Mouse (Mus musculus): ENCODE measurements around the gene Blvrb.
A peak's percentile ranks its signal among the peaks of the same experiment; 100 is the strongest.

Blvrb gene

DNA sequence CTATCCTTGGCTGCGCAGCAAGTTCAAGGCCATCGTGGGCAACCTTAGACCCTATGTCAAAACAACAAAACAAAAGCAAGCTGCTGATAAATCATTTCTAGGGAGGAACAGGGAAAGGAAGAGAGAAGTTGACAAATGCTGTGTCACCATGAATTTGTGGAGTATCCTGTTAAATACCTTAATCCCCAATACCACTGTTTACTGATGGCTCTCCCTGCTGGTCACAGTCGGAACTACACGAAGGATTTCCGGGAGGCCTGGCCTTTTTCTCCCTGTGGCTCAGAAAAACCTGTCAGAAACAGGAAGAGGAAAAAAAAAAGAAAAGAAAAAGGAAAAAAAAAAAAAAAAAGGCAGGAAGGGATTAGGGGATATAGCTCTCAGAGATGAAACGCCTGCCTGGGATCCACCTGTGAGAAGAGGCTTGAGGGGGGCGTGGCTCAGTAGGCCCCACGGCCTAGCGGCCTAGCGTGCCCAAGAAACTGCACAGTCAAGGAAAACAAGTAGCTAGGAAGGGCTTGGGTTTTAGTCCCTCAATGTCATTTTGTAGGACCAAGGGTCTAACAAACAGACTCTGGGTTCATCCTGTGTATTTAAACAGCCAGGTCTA, 1.6 kb downstream of the Blvrb start:
- DNase-seq (ENCODE audit: low read depth, low spot score): no peak

DNA sequence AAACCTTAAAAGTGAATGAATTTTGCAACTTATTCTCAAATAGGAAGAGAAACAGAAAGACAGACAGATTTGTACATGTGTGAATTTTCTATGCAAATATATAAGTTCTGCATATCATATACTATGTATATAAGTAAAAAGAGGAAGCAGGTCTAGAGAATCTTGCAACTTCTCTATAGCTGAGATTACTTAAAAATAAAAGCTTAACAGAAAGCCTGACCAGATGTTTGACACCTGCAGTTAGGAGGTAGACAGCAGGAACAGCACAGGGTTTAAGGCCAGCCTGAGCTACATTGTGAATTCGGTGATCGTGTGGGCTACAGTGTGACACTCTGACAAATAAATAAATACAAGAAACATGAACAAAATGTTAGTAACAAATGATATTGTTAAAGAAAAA, 3.6 kb downstream of the Blvrb start:
- no peak for DNase-seq (ENCODE audit: low read depth, low spot score)

DNA sequence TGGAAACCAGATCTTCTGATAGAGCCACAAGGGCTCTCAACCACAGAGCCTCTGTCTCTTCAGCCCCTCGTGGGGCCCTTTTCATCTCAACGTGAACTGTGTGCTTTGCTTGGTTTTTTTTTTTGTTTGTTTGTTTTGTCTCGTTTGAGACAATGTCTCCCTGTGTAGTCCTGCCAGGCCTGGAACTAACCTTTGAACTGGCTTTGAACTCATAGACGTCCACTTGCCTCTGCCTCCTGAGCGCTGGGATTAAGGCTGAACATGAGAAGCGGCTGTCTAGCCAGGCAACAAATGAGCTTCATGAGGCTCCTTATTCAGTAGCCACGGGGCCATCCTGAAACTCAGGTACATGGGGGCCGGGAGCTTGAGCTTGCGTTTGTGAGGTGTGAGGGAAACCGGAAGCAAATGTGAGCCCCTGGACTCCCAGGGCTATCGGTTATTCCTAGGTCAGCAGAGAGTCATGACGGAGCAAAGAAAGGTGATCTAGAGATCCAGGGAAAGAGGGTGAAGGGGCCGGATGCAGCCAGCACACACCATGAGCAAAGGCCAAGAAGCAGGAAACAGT, 4.5 kb downstream of the Blvrb start:
- DNase-seq (ENCODE audit: low read depth, low spot score): no peak

DNA sequence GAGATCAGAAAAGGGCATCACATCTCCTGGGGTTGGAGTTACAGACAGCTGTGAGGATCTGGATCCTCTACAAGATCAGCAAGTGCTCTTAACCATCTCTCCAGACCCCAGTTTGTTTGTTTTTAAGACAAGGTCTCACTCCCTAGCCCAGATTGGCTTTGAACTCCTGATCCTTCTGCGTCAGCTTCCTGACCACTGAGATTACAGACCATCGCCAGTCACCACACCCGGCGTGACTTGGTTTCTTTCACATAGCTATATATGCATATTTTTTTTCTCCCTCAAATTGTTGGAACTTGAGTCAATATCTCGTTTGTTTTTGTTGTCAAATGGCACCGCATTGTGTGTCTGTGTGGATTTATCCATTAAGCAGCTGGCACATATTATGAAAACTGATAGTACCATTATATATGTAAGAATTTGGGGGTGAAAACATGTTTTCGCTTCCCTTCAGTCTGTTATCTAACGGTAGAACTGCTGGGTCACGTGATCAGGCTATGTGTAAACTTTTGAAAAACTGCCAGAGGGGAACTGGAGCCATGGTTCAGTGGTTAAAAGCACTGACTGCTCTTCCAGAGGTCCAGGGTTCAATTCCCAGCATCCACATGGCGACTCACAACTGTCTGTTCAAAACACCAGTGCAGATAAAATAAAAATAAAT, 6.8 kb downstream of the Blvrb start:
- no peak for DNase-seq (ENCODE audit: low read depth, low spot score)

DNA sequence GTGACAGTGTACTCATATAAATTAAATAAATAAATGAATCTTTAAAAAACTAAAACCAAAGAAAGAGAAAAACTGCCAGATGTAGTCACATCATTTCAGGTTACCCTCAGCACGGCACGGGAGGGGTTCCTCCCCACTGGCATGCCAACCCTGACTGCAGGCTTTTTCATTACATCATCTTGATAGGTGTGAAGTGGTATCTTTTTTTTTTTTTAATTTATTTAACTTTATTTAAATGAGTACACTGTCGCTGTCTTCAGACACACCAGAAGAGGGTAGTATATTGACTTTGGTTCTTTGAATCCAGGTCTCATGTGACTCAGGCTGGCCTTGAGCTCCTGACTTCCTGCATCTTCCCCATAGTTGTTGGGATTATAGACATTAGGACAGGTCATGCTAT, 7.5 kb downstream of the Blvrb start:
- no peak for DNase-seq (ENCODE audit: low read depth, low spot score)

DNA sequence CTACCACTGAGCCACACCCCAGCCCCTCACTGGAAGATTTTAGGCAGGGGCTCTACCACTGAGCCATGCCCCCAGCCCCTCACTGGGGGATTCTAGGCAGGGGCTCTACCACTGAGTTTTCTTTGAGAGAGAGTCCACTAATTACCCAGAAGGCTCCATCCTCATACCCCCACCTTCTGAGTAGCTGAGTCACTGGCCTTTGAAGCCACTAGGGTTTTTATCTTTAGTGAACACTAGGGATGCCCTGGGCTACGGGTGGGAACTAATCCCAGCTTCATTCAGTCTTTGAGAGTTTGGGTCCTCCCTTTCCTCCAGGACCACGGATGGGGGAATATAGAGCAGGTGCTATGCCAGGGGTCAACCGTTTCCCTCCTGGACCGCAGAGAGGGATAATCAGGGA, 10.8 kb downstream of the Blvrb start:
- DNase-seq (ENCODE audit: low read depth, low spot score): no peak

DNA sequence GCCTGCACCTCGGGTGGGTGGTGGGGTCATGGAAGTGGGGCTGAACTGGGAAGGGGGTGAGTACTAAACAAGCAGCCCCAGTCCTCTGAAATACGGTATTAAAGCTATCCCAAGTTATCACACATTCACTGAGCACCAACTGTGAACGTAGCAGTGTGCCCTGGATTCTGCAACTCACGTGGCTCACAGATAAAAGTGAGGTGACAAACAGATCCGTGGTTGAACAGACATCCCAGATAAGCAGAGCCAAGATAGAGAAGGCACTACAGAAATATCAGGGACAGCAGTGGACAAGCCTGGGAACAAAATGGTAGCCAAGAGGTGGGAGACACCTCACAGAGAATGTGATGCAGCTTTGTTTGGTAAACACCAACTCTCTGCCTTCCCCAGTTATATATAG, 11.9 kb downstream of the Blvrb start:
- DNase-seq (ENCODE audit: low read depth, low spot score): no peak

DNA sequence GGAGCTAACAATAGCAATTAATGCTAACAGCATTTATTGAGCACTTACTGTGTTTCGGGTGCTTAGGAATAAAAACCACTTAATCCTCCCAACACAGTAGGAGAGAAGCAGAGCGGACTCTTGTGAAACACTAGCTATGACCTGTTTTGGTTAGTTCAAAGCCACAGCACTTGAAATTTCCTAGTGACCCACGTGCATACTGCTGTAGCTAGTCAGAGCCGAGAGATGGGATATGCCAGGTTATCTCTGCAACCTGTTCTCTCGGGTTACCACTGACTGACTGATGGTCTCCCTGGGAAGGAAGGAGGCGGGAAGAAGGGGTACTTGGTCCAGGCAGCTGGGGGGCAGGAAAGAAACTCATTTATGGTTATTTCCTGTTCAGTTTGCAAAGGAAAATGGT, 12.7 kb downstream of the Blvrb start:
- no peak for DNase-seq (ENCODE audit: low read depth, low spot score)

DNA sequence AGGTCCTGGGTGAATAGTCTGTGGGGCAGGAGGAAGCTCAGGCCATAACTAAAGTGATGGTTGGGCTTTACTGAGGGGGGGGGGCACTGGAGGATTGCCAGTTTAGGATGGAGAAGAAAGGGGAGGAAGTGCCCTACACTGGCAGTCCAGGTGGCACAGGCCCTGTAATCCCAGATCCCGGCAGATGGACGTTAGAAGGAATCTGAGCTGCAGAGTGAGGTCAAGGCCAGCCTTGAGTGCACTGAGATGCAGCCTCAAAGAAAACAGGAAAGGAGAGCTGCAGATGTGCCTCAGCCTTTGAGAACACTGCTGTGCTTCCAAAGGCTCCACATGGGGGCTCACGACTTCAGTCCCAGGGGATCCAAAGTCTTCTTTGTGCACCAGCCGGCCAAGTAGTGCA, 19.9 kb downstream of the Blvrb start:
- DNase-seq (ENCODE audit: low read depth, low spot score): no peak

DNA sequence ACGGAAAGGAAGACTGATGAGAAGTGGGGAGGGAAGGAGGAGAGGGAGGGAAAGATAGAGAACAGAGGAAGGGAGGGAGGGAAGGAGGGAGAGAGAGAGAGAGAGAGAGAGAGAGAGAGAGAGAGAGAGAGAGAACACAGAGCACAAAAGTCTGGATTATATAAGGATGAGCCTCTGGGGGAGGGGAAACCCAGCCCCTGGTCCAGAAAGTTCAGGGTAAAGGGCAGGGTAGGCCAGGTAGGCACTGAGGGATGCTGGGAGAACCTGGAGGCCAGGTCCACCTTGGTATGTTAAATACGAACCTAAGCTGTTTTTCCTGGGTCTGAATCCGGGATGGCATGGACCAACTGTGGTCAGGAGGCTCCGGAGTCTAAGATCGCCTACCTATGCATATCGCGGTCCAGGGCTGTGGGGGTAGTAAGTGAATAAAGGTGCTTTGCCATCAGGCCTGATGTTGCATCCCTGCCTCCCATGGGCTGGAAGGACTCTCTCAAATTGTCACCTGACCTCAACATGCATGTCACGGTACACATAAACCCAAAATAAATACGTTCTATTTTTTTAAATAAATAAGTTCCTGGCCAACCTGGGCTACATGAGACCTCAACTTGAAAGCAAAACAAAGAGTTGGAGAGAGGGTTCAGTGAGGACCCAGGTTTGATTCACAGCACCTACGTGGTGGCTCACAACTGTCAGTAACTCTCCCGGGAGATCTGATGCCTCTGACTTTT, 23.8 kb downstream of the Blvrb start:
- DNase-seq (ENCODE audit: low read depth, low spot score): no peak

DNA sequence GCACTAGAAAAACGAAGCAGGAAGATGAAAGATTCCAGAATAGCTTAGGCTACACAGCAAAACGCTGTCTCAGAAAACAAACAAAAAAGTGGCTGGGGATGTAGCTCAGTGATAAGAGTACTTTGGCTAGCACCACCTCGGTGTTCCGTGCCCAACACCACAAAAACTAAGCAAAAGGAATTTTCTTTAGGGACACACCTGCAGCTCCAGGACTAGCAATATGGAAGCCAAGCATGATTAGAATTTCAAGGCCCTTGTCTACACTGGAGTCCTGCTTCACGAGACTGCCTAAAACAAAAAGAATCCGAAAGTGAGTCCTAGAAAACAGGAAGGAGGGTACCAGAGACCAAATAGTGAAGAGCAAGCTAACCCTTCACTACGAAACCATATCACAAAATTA, 24.8 kb downstream of the Blvrb start:
- no peak for DNase-seq (ENCODE audit: low read depth, low spot score)

DNA sequence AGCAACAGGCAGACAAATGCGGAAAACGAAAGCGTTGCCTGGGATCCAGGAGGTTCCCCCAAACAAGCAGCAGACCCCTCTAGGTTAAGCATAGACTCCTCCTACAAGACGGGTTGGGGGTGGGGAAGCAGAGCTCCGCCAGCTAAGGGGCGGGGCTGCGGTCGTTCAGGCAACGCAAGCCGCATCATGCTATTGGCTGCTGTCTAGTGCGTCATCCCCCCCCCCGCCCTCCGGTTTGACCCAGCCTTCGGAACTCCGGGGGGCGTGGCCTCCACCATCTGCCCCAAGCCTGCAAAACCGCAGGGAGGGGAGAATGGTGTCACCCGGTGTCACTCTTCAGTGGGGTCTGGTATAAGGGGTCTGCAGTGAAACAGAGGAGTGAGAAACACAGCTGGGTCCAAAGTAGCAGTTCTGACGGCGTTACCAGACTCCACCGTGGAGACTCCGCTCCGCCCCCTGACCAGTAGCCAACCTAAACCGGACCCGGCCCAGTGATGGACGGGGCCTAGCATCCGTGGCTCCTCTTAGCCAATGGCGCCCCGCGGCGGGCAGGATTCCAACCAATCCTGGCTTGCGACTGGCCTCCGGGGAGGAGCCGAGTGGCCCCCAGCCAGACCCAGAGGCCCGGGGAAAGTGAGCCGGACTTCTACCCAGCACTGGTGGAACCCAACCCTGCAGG, 25.5 kb downstream of the Blvrb start, which contains the start of gene Sertad3:
Gene Sertad3 (plus strand): TSS at position 613 of the 679 bp plus-strand sequence.
- DNase-seq (ENCODE audit: low read depth, low spot score): peak; percentile 95

DNA sequence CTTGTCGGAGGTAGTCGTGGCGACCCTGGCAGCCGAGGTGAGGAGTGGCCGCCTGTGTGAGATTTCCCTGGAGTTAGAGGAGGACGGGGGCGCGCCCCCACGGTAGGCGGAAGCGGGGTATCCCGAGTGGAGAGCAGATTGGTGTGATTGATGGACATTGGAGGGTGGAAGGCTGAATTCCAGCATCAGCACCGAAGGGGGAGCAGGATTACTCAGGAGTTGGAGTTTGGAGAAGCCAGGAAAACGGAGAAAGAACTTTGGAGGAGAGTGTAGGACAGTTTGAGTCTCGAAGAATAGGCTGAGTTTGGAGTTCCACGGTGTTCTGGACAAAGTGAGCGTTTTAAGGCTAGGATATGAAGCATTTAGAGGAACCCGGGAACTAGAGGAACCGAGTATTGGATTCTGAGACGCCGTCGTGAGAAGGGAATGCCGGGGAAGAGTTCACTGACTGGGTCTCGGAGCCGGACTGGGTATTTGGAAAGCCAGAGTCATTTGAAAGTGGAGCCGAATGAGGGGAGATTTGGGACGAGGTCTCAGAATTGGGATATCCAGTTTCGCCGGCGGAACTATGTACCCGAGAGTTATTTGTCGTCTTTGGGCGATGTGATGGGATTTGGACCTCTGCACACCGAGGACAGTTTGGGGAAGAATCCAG, 26.2 kb downstream of the Blvrb start:
- no peak for DNase-seq (ENCODE audit: low read depth, low spot score)

DNA sequence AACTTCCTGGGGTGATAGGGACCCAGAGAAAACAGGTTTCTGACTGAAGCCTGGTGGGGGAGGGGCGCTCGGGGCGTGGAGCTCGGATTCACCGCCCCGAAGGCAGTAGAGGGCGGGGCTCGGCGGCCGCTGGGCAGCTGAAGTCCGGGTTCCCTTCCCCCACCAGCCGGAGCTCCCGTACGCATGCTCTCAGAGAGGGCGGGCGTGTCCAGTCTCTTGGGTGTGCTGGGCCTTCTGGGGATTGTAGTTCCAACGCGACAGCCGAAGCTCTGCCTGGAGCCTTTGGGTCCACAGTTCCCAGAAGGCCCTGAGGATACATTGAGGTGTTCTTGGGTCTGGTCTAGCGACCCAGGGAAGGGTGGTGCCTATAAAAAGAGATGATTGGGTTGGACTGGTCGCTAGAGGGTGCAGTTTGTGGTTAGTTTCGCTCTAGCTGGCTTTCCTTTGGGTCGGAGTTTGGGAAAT, 26.7 kb downstream of the Blvrb start:
- DNase-seq (ENCODE audit: low read depth, low spot score): peak; percentile 97

DNA sequence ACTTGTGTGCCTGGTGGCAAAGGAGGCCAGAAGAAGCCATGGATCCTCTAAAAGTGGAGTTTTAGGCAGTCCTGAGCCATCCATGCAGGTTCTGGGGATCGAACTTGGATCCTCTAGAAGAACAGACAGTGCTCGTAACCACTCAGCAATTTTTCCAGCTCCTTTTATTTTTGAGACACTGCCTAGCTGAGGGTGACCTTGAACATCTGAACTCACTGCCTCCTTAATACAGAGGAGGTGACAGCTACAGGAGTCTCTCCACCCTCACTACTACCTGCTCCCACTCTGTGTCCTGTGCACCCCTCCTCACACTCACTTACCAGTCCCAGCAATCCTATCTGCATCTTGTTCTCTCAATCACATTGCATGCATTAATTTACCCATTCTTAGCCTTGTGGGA, 27.8 kb downstream of the Blvrb start:
- no peak for DNase-seq (ENCODE audit: low read depth, low spot score)

DNA sequence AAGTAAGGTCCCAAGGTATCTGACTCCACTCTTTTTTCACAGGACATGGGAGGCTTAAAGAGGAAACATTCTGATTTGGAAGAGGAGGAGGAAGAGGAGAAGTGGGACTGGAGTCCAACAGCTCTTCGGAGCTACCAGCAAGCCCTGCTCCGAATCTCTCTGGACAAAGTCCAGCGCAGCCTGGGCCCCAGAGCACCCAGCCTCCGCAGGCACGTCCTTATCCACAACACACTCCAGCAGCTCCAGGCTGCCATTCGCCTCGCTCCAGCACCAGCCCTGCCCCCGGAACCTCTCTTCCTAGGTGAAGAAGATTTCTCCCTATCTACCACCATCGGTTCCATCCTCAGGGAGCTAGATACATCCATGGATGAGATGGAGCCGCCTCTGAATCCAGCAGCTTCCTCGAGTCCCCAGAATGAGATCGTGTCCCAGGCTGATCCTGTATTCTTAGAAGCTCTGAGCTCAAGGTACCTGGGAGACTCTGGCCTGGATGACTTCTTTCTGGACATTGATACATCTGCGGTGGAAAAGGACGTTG, 28.4 kb downstream of the Blvrb start:
- no peak for DNase-seq (ENCODE audit: low read depth, low spot score)

DNA sequence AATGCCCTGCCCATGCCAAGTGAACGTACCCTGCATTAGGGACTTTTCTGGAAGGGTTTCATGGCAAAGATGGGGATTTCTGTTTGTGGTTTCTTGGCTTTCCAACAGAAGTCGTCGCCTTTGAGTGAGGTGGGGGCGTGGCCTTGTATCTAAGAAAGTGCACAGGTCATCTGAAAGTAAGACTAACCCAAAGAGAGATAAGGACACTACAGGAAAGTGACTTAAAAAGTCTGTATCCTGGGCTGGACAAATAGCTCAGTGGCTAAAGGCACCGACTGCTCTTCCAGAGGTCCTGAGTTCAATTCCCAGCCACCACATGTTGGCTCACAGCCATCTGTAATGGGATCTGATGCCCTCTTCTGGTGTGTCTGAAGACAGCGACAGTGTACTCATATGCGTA, 30.8 kb downstream of the Blvrb start:
- no peak for DNase-seq (ENCODE audit: low read depth, low spot score)

DNA sequence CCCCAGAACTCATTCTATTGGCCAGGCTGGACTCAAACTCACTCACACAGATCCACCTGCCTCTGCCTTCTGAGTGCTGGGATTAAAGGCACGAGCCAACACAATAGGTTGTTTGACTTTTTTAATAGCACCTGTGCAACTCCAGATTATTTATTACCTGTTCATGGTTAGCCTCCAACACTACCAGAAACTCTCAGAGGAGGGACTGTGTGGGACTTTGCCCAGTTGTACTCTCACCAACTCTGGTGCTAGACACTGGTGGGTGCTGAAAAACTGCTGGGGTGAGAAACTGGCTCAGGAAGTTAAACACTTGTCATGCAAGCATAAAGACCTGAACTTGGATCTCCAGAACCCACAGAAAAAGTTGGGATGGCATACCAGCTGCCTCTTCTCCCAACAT, 32.0 kb downstream of the Blvrb start:
- DNase-seq (ENCODE audit: low read depth, low spot score): no peak

DNA sequence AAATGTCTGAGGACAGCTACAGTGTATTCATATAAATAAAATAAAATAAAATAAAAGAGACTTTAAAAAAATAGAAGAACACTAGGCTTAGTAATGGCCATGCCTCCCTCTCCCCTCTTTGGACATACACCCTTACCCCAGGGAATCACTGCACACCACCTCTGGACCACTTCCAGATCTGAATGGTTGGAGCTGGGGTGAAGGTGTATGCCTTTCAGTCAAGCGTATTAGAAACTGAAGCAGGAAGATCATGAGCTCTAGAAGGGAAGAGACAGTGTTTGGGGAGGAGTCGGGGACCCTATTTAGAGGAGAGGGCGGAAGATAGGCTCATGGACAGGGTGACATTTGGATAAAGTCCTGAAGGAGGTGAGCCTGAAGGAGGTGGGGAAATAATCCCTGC, 32.7 kb downstream of the Blvrb start:
- DNase-seq (ENCODE audit: low read depth, low spot score): no peak

DNA sequence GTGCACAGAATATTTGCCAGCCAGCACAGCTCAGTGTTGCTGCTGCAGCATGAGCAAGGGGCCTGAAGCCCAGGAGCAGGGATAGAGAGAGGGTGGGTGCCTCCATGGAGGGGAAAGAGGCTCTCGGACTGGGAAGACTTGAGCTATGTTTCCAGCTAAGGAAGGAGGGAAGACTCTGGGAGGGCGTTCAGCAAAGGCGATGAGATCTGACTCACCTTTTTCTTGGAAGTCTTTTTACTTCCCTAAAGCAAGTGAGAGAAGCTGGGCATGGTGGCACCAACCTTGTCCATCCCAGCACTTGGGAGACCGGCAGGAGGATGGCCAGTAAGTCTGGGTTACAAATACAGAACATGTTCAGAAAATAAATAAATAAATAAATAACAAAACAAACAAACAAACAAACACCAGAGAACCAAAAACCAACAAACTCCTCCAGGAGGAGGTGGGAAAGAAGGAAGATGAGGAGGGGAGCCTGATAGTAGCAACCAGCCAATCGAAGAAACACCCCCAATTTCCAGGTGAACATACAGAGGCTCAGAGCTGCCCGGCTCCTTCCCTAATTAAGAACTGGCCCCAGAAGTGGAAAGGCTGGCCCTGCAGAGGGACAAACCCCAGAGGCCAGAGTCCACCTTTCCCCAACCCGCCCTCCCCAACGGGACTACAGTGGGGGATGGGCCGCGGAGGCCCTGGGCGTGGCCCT, 33.3 kb downstream of the Blvrb start:
- DNase-seq (ENCODE audit: low read depth, low spot score): no peak

DNA sequence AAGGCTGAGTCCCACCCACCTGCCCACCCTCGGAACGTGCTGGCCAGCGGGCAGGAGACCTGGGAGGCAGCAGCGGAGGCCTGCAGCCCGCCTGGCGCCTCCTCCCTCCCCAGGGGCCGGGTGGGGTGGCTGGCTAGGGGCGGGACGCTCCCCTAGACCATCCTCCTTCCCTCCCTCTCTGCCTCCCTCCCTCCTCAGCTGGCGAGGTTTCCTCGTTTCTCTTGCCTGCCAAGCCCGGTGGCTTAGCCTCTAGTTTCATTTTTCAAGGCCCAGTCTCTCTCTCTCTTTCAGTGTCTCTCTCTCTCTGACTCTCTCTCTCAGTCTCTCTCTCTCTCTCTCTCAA, 33.8 kb downstream of the Blvrb start:
- DNase-seq (ENCODE audit: low read depth, low spot score): no peak

Measured in WW6 (cell line).